ENCODE assay signal across 33 mouse cellular contexts in the genomic region with DNA sequence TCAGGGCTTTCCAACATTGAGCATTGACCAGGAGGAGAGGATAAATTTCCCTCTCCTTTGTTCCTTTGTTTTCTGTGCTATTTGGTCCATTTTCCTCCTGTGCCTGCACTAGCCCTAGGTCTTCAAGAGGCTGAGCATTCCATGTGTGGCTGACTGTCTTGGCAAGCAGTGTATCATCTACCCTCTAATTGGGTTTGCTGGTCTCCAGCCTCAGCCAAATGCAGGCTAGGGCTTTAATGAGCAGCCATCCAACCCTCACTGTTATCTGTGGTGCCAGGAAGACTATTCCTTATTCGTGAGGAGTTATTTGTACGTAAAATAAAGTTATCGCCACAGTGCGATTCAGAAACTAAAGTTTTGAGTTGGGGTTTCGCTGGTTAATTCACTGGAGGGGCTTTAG. TPM values are rescaled to one million over a fixed set of nuclear protein-coding genes. Genes with fewer than 3 reads are reported as not detected.
A peak's percentile ranks its signal among the peaks of the same experiment; 100 is the strongest.
DNase-seq lines count a peak whose midpoint lies in the region; ATAC-seq and TF ChIP-seq lines count a peak whose summit lies in the region.
"Had no signal": no experiment of that assay in that cellular context is flagged by ENCODE, and none has a peak within 500 bp of the region (broad histone marks: within the 10 kb centered on the region; RNA-seq: fewer than 3 reads in every experiment).

No protein-coding gene starts in this region.

- no peaks in the 10 kb centered on the region for H3K36me3 ChIP-seq in forebrain, embryonic 14.5 days (ENCODE audit: control insufficient read depth, insufficient read depth, low read length)
- H3K36me3 ChIP-seq in forebrain, postnatal 0 days (ENCODE audit: insufficient read depth) = no peaks in the 10 kb centered on the region
- H3K36me3 ChIP-seq: embryonic facial prominence, embryonic 13.5 days; forebrain, embryonic 15.5 days; G1E; heart, embryonic 12.5 days; heart, embryonic 15.5 days; intestine, embryonic 15.5 days had no signal

- H3K9ac ChIP-seq in forebrain, embryonic 14.5 days (ENCODE audit: low read length) = no peak overlapping the region
- no peak overlapping the region for H3K9ac ChIP-seq in forebrain, postnatal 0 days
- H3K9ac ChIP-seq: embryonic facial prominence, embryonic 13.5 days; forebrain, embryonic 15.5 days; heart, embryonic 12.5 days; heart, embryonic 15.5 days; hindbrain, embryonic 14.5 days; intestine, embryonic 15.5 days had no signal

- ATAC-seq in forebrain, embryonic 14.5 days = no peak
- no peak; the same call in 1 of the 2 replicates for ATAC-seq in forebrain, postnatal 0 days
- ATAC-seq: activated CD4-positive, CD25-positive, alpha-beta regulatory T cell, adult 4 months; forebrain, embryonic 15.5 days; intestine, embryonic 15.5 days had no signal

- H3K27ac ChIP-seq in forebrain, embryonic 14.5 days (ENCODE audit: low read depth, low read length) = no peak overlapping the region
- no peak overlapping the region for H3K27ac ChIP-seq in forebrain, postnatal 0 days (ENCODE audit: low read depth, low read length)
- H3K27ac ChIP-seq: embryonic facial prominence, embryonic 13.5 days; forebrain, embryonic 15.5 days; gastrocnemius, adult 2 months; heart, embryonic 15.5 days; hindbrain, embryonic 14.5 days; intestine, embryonic 15.5 days had no signal

- no peak overlapping the region for H3K4me2 ChIP-seq in forebrain, embryonic 14.5 days (ENCODE audit: low read length)
- H3K4me2 ChIP-seq in forebrain, postnatal 0 days (ENCODE audit: low read depth) = no peak overlapping the region
- H3K4me2 ChIP-seq: embryonic facial prominence, embryonic 13.5 days; forebrain, embryonic 15.5 days; heart, embryonic 12.5 days; heart, embryonic 15.5 days; hindbrain, embryonic 14.5 days; intestine, embryonic 15.5 days had no signal

- WGBS in forebrain, embryonic 14.5 days = 83% methylated on average over 5 of the region's 5 CpGs
- 71% methylated on average over 5 of the region's 5 CpGs for WGBS in forebrain, postnatal 0 days

- no peak overlapping the region for H3K4me3 ChIP-seq in forebrain, embryonic 14.5 days (ENCODE audit: low read depth, low read length)
- H3K4me3 ChIP-seq in forebrain, postnatal 0 days (ENCODE audit: low read depth, low read length) = no peak overlapping the region
- H3K4me3 ChIP-seq: embryonic facial prominence, embryonic 13.5 days; forebrain, embryonic 15.5 days; gastrocnemius, adult 2 months; heart, embryonic 12.5 days; heart, embryonic 15.5 days; intestine, embryonic 15.5 days had no signal

- intact Hi-C loops in left cerebral cortex, postnatal 10 days (cut with DNase I) = loop anchor here (10.0 kb wide), 2 partner anchors 796 to 1556 kb away; a partner anchor contains a TSS

- H3K9me3 ChIP-seq in forebrain, embryonic 14.5 days (replicated peaks; ENCODE audit: control insufficient read depth, low read length) = no peaks in the 10 kb centered on the region
- H3K9me3 ChIP-seq in forebrain, postnatal 0 days (ENCODE audit: low read length) = no peaks in the 10 kb centered on the region
- H3K9me3 ChIP-seq: embryonic facial prominence, embryonic 13.5 days; forebrain, embryonic 15.5 days; G1E; heart, embryonic 12.5 days; heart, embryonic 15.5 days; intestine, embryonic 15.5 days had no signal

- DNase-seq in forebrain, embryonic 14.5 days (ENCODE audit: low spot score) = peak; percentile 18
- DNase-seq in forebrain, postnatal 0 days = no peak
- DNase-seq in MN1 (ENCODE audit: low spot score) = peak; percentile 47
- peak; percentile 8 for DNase-seq in brain, adult 2 months (ENCODE audit: low read depth, low spot score)
- no peak for DNase-seq in left cerebral cortex, postnatal 10 days (ENCODE audit: extremely low spot score in 1 of 2, low spot score in 2 of 2)
- DNase-seq in left cerebral cortex, adult 8-10 months (ENCODE audit: low spot score in 2 of 2) = no peak
- DNase-seq: adrenal gland, adult 8-10 months; adrenal gland, postnatal 25 days; B cell, adult 2 months; cerebellum, adult 11 months; cerebellum, adult 2 months; cerebellum, adult 9-11 months; cerebellum, postnatal 25 days; gastrocnemius, adult 2 months; gastrocnemius, postnatal 14 days; heart, postnatal 10 days; heart, postnatal 4 days; kidney, adult 11 months; kidney, adult 8-10 months had no signal

- H3K27me3 ChIP-seq in forebrain, embryonic 14.5 days (replicated peaks; ENCODE audit: control insufficient read depth, insufficient read depth, low read length) = no peaks in the 10 kb centered on the region
- H3K27me3 ChIP-seq in forebrain, postnatal 0 days (ENCODE audit: insufficient read depth, low read length) = no peaks in the 10 kb centered on the region
- H3K27me3 ChIP-seq: CH12.LX; embryonic facial prominence, embryonic 13.5 days; forebrain, embryonic 15.5 days; heart, embryonic 12.5 days; heart, embryonic 15.5 days; intestine, embryonic 15.5 days had no signal

- TF ChIP-seq CTCF in forebrain, postnatal 0 days (IDR thresholded peaks at IDR 0.05; ENCODE audit: low read depth) = no peak

- no peaks in the 10 kb centered on the region for H3K4me1 ChIP-seq in forebrain, embryonic 14.5 days (ENCODE audit: control insufficient read depth, insufficient read depth, low read length)
- no peaks in the 10 kb centered on the region for H3K4me1 ChIP-seq in forebrain, postnatal 0 days (ENCODE audit: insufficient read depth)
- H3K4me1 ChIP-seq: forebrain, embryonic 15.5 days; heart, embryonic 12.5 days; heart, embryonic 15.5 days; intestine, embryonic 15.5 days had no signal

RNA-seq across cellular contexts. Expression of a gene that starts 2.2 kb away (rescaled TPM):
- not detected in 2 replicates for polyA plus RNA-seq in forebrain, embryonic 14.5 days (2014; fragmentation: Nextera tagmentation; extraction: Ambion mirVana)
- total RNA-seq in forebrain, postnatal 0 days (2014; rRNA removed) = not detected in 2 replicates
- not detected in 2 replicates for polyA plus RNA-seq in forebrain, postnatal 0 days (2015; fragmentation: Nextera tagmentation; extraction: Ambion mirVana)
- total RNA-seq in left cerebral cortex, postnatal 10 days (2021) = not detected
- not detected for total RNA-seq in left cerebral cortex, adult 8-10 months (2022)
- total RNA-seq: adrenal gland, adult 8-10 months; adrenal gland, postnatal 25 days; CH12.LX; common myeloid progenitor, adult 5-6 weeks; G1E; gastrocnemius, adult 2 months; gastrocnemius, postnatal 14 days; gastrocnemius, postnatal 4 days; heart, adult 8-10 months; heart, postnatal 10 days; heart, postnatal 4 days had no signal
- polyA plus RNA-seq: cerebellum, adult 2 months; embryonic facial prominence, embryonic 13.5 days; forebrain, embryonic 11.5 days; forebrain, embryonic 15.5 days; G1E; heart, embryonic 12.5 days; heart, embryonic 15.5 days; hindbrain, embryonic 11.5 days; hindbrain, embryonic 14.5 days; intestine, embryonic 15.5 days had no signal

Comparison
In these comparisons a context has a peak if more than half of its experiments do, and no peak if none do; other contexts are left out.
1. DNase-seq: peak in forebrain, embryonic 14.5 days (single experiment), MN1 (single experiment) and brain, adult 2 months (single experiment); none in forebrain, postnatal 0 days (single experiment), left cerebral cortex, postnatal 10 days (0 of 2) and left cerebral cortex, adult 8-10 months (0 of 2).